Mouse (Mus musculus) forebrain, embryonic 10.5 days (tissue): Measurements from ENCODE around the gene Zic5. TPM values are rescaled to one million over a fixed set of nuclear protein-coding genes. Genes with fewer than 3 reads are reported as not detected.

ENCODE experiments used
- DNase-seq: peaks from one replicate; pipeline ENCODE4 v3.0.0-alpha.2; 2017; ENCODE audit warnings: low spot score; ENCODE audit errors: extremely low spot score
- H3K27ac ChIP-seq: fragments of 300-500 bp; sonication (generic); 2 replicates; pipeline ENCODE4 v1.5.1; 2016; ENCODE audit warnings: mild to moderate bottlenecking
- H3K27me3 ChIP-seq: fragments of 300-500 bp; sonication (generic); 2 replicates; pipeline ENCODE4 v1.6.1; 2016; ENCODE audit warnings: mild to moderate bottlenecking; ENCODE audit not compliant: poor library complexity, severe bottlenecking
- H3K36me3 ChIP-seq: fragments of 300-500 bp; sonication (generic); replicated peaks from 2 replicates; pipeline ENCODE4 v1.6.1; 2016; ENCODE audit warnings: mild to moderate bottlenecking, moderate library complexity
- H3K4me1 ChIP-seq: fragments of 300-500 bp; sonication (generic); 2 replicates; pipeline ENCODE4 v1.6.1; 2016
- H3K4me3 ChIP-seq: fragments of 300-500 bp; sonication (generic); 2 replicates; pipeline ENCODE4 v1.5.1; 2016; ENCODE audit warnings: mild to moderate bottlenecking, moderate library complexity
- H3K9me3 ChIP-seq: fragments of 300-500 bp; sonication (generic); 2 replicates; pipeline ENCODE4 v1.6.1; 2016; ENCODE audit warnings: mild to moderate bottlenecking, moderate library complexity
- WGBS: fragments of 180-500 bp; shearing (Covaris S2); methylation state at CpG from one replicate; pipeline ENCODE4 v1.1.7; 2016; 5-methylcytosine and 5-hydroxymethylcytosine counted together
- polyA plus RNA-seq: library from polyadenylated mRNA; unstranded; fragments of >200 nt; fragmentation: Nextera tagmentation; extraction: Ambion mirVana; gene quantifications from 2 replicates; pipeline ENCODE4 v1.2.1, GENCODE M21; 2016

Gene Zic5
- polyA plus RNA-seq, 1 experiment from 2014 or later: 21.5 TPM

- Histone ChIP-seq H3K9me3 (no peaks in the 10 kb centered on the region), H3K4me1 (peaks cover 81% of the 10 kb centered on the region), H3K27me3 (peaks cover 86% of the 10 kb centered on the region), H3K4me3 (peak overlapping the region; percentile 86), H3K36me3 (peaks cover 38% of the 10 kb centered on the region), H3K27ac (peak overlapping the region; percentile 99)
- peak; percentile 48 for DNase-seq
- under 1% methylated on average over 20 of the region's 20 CpGs for WGBS
These were observed 11.8 kb upstream of the Zic5 start for GRCm38 (mm10) chr14:122477261-122477671.

DNA sequence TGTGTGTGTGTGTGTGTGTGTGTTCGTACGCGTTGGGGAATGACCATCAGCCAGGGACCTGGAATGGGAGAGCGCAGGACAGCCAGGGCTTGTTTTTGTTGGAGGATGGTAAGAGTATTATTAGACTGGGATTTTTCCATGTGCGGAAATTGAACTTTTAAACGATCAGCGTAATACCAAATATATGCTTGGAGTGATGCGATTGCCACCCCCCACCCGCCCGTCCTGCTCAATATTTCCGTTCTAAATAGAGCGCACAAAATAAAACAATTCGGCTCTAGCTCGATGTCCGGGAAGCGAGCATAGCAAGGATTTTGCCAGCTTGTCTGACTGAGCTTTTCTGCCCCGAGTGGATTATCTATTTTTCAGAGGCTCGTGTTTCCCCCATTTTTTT, 11.3 kb upstream of the Zic5 start:
- DNase-seq: no peak
- Histone ChIP-seq H3K27me3 (peaks cover 86% of the 10 kb centered on the region), H3K9me3 (no peaks in the 10 kb centered on the region), H3K36me3 (peaks cover 38% of the 10 kb centered on the region), H3K27ac (peak overlapping the region; percentile 99), H3K4me1 (peaks cover 80% of the 10 kb centered on the region), H3K4me3 (peak overlapping the region; percentile 86)
- WGBS: under 1% methylated on average over 18 of the region's 18 CpGs

DNA sequence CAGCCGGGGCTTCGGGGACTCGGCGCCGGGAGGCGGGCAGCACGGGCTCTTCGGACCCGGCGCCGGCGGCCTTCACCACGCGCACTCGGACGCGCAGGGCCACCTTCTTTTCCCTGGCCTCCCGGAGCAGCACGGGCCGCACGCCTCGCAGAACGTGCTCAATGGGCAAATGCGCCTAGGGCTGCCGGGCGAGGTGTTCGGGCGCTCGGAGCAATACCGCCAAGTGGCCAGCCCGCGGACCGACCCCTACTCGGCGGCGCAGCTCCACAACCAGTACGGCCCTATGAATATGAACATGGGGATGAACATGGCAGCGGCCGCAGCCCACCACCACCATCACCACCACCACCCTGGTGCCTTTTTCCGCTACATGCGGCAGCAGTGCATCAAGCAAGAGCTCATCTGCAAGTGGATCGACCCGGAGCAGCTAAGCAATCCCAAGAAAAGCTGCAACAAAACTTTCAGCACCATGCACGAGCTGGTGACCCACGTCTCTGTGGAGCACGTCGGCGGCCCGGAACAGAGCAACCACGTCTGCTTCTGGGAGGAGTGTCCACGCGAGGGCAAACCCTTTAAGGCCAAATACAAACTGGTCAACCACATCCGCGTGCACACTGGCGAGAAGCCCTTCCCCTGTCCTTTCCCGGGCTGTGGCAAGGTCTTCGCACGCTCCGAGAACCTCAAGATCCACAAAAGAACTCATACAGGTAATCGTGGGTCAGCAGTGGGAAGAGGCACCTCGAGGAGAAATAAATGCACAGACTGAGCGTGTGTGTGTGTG, 10.8 kb upstream of the Zic5 start:
- Histone ChIP-seq H3K27ac (peak overlapping the region; percentile 99), H3K27me3 (peaks cover 86% of the 10 kb centered on the region), H3K4me3 (peak overlapping the region; percentile 86), H3K36me3 (peaks cover 38% of the 10 kb centered on the region), H3K4me1 (peaks cover 80% of the 10 kb centered on the region), H3K9me3 (no peaks in the 10 kb centered on the region)
- DNase-seq: peak; percentile 63
- under 1% methylated on average over 62 of the region's 62 CpGs for WGBS

DNA sequence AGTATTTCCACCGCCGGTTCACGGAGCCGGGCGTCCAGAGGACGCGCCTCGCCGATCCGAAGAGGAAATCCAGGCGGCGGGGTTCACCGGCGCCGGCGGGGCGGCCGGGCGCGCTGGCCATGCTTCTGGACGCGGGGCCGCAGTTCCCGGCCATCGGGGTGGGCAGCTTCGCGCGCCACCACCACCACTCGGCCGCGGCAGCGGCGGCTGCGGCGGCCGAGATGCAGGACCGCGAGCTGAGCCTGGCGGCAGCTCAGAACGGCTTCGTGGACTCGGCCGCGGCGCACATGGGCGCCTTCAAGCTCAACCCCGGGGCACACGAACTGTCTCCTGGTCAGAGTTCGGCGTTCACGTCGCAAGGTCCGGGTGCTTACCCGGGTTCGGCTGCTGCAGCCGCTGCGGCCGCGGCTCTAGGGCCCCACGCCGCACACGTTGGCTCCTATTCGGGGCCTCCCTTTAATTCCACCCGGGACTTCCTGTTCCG, 10.1 kb upstream of the Zic5 start:
- peaks cover 86% of the 10 kb centered on the region for H3K27me3 ChIP-seq
- no peaks in the 10 kb centered on the region for H3K9me3 ChIP-seq
- peak overlapping the region; percentile 99 for H3K27ac ChIP-seq
- DNase-seq: peak; percentile 60
- peak overlapping the region; percentile 86 for H3K4me3 ChIP-seq
- H3K36me3 ChIP-seq: peaks cover 38% of the 10 kb centered on the region
- peaks cover 80% of the 10 kb centered on the region for H3K4me1 ChIP-seq
- under 1% methylated on average over 65 of the region's 65 CpGs for WGBS

DNA sequence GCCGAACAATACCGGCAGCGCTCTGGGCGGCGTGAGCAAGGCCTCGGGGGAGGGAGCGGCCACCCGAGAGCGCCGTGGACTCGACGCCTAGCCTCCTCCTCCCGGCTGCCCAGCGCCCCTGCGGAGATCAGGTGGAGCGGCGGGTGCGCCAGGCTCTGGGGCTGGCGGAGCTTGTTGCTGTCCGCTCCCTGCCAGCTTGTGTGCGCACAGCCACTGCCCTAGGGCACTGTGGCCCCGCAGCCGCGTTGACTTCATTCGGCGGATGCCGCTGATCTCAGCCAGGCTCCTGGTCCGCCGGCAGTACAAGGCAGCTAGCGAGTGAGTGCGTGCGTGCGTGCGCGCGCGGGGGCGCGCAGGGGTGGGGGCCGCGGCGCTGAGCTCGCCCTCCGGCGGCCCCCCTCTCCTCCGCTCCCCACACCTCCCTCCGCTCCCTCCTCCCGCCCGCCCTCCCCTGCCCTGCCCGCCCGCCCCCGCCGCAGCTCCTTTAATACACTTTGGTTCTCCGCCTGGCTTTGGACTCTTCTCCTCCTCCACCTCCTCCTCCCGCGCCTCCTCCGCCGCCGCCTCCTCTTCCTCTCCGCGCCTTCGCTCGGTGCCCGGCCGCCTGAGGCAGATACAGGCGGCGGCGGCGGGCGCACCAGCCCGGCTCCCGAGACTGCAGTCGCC, 9.5 kb upstream of the Zic5 start, which contains the start of gene Zic2:
TSS of gene Zic2 (plus strand) at position 545 of the 666 bp plus-strand sequence.
- peaks cover 38% of the 10 kb centered on the region for H3K36me3 ChIP-seq
- no peaks in the 10 kb centered on the region for H3K9me3 ChIP-seq
- under 1% methylated on average over 59 of the region's 73 CpGs for WGBS
- H3K27me3 ChIP-seq: peaks cover 86% of the 10 kb centered on the region
- peak within 1 kb of the TSS; percentile 99 for H3K27ac ChIP-seq
- H3K4me3 ChIP-seq: peak within 1 kb of the TSS; percentile 86
- peaks cover 76% of the 10 kb centered on the region for H3K4me1 ChIP-seq
- DNase-seq: peak; percentile 86

DNA sequence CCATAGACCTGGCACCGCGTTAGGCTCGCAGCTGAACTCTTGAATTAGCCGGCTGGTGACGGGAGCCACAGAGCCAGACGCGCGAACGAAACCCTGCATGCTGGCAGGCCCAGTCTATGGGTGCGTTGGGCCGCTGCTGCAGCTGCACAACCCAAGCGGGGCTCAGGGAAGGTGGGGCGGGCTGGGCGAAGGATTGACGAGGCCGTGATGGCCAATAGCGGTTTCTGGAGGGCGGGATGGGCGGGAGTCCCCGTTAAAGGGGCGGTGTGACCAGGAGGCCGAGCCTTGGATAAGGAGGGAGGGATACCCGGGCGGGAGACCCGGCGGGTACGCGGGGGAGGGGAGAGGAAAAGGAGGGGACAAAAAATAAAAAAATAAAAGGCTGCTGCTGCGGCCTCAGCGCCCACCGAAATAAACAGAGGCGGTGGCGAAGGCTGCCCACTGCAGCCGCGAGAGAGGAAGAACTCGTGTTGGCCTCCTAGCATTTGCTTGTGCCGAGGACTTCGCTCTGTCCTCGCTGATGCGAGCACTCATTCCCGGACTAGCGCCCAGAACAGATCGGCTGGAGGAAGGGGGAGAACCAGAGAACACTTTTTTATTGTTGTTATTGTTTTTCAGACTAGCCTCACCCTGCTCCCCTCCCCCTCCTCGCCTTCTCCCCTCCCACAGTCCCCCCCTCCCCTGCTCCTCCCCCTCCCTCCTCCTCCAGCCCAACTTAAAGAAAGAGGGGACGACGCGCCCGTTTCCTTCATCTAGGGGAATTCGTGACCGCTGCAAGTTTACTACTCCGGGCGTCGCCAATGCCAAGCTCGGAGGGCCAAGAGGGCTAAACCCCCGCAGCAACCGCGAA, 8.8 kb upstream of the Zic5 start:
- no peaks in the 10 kb centered on the region for H3K9me3 ChIP-seq
- H3K4me1 ChIP-seq: peaks cover 80% of the 10 kb centered on the region
- H3K36me3 ChIP-seq: peaks cover 34% of the 10 kb centered on the region
- H3K4me3 ChIP-seq: peak overlapping the region; percentile 86
- DNase-seq: peak; percentile 94
- H3K27ac ChIP-seq: peak overlapping the region; percentile 99
- WGBS: under 1% methylated on average over 57 of the region's 57 CpGs
- H3K27me3 ChIP-seq: peaks cover 94% of the 10 kb centered on the region

DNA sequence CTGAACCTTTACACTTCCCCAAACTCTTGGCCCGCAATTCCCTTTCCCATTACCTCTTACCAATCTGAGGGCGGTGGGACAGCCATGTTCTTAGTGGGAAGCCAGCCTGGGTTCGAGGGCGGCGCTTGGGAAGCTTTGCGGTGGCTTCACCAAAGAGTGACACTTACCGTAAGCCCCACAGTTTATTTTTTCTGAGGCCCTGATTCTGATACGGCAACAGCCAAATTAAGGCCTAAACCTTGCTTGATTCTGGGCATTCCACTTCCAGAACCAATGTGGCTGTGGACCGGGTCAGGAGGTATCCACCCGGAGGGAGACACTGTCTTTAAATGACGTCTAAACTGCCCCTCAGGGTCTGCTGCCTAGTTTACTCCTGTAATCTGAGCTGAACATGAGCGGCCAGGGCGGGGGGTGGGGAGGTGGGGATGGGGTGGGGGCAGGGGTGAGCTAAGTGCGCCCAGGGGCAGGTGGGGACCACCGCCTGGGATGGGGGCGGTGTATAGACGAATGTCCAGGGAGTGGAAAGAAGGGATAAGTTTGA, 7.8 kb upstream of the Zic5 start:
- peak overlapping the region; percentile 86 for H3K4me3 ChIP-seq
- peaks cover 25% of the 10 kb centered on the region for H3K36me3 ChIP-seq
- H3K27me3 ChIP-seq: peaks cover 96% of the 10 kb centered on the region
- H3K4me1 ChIP-seq: peaks cover 81% of the 10 kb centered on the region
- DNase-seq: no peak
- under 1% methylated on average over 17 of the region's 17 CpGs for WGBS
- H3K27ac ChIP-seq: peak overlapping the region; percentile 99
- no peaks in the 10 kb centered on the region for H3K9me3 ChIP-seq

DNA sequence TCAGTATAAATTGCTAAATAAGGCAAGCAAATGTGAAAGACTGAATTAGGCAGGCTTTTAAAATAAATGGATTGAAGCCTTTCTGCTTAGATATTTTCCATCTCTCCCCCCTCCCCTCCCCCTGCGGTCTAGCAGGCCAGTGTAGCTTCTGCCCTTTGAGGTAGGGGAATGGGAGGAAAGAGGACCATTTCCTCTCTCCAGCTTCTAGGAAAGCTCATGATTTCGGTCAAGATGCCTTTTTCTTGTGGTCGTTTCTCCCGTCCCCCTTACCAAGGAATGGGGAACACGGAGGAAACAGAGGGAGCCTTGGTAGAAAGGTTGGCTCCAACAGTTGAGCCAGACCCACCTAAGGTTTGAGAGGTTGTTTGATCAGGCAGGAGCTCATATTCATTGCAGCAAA, 7.2 kb upstream of the Zic5 start:
- Histone ChIP-seq H3K4me3 (peak overlapping the region; percentile 86), H3K36me3 (peaks cover 19% of the 10 kb centered on the region), H3K27ac (peak overlapping the region; percentile 99), H3K4me1 (peaks cover 84% of the 10 kb centered on the region), H3K27me3 (peaks cover 97% of the 10 kb centered on the region), H3K9me3 (no peaks in the 10 kb centered on the region)
- DNase-seq: peak; percentile 30
- WGBS: 0% methylated on average over 5 of the region's 5 CpGs

DNA sequence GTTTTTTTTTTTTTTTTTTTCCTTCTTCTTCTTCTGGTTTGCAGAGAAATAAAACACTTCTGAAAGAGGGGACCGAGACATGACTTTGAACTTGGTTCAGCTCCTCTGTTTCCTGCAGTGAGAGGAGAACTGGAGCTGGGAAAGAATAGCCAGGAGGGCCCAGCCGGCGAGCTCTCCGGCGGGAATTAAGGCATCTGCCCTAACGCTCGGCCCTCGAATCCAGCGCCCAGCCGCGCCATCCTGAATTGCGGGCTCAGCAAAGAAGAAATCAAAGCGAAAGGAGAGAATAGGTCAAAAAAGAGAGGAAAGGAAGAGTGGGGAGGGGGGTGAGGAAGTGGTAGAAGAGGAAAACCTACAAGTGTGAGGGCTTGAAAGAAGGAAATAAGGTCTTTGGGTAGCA, 6.7 kb upstream of the Zic5 start:
- peak overlapping the region; percentile 86 for H3K4me3 ChIP-seq
- H3K4me1 ChIP-seq: peaks cover 89% of the 10 kb centered on the region
- DNase-seq: peak; percentile 55
- H3K27ac ChIP-seq: peak overlapping the region; percentile 99
- WGBS: 0% methylated on average over 13 of the region's 13 CpGs
- H3K36me3 ChIP-seq: peaks cover 14% of the 10 kb centered on the region
- peaks cover 97% of the 10 kb centered on the region for H3K27me3 ChIP-seq
- H3K9me3 ChIP-seq: no peaks in the 10 kb centered on the region

DNA sequence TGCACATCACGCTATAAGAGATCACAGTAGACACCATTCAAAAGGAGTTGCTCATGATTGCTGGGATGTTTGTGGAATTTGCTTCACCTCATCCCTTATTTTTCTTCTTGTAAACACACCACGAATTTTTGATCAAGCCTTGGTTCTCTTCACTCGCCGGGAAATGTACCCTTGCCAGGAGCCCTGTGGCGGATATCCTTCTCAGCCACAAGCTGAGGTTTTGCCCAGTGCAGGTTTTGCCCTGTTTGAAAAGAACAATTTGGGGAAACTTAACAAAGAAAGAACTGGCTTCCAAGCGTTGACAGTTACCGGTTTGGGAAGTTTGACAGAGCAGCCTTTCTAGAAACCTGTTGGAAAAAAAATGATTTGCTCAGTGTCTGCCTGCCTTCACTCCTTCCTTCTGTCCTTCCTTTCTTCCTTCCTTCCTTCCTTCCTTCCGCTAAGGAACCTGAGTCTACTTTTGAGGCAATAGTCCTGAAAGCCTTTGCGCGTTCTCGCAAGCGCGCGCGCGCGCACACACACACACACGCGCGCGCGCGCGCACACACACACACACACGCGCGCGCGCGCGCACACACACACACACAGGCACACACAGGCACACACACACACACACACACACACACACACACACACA, 6.1 kb upstream of the Zic5 start:
- peak overlapping the region; percentile 99 for H3K27ac ChIP-seq
- peak overlapping the region; percentile 86 for H3K4me3 ChIP-seq
- peaks cover 99% of the 10 kb centered on the region for H3K27me3 ChIP-seq
- peaks cover 94% of the 10 kb centered on the region for H3K4me1 ChIP-seq
- WGBS: 10% methylated on average over 26 of the region's 31 CpGs
- peaks cover 9% of the 10 kb centered on the region for H3K36me3 ChIP-seq
- peak; percentile 33 for DNase-seq
- no peaks in the 10 kb centered on the region for H3K9me3 ChIP-seq

DNA sequence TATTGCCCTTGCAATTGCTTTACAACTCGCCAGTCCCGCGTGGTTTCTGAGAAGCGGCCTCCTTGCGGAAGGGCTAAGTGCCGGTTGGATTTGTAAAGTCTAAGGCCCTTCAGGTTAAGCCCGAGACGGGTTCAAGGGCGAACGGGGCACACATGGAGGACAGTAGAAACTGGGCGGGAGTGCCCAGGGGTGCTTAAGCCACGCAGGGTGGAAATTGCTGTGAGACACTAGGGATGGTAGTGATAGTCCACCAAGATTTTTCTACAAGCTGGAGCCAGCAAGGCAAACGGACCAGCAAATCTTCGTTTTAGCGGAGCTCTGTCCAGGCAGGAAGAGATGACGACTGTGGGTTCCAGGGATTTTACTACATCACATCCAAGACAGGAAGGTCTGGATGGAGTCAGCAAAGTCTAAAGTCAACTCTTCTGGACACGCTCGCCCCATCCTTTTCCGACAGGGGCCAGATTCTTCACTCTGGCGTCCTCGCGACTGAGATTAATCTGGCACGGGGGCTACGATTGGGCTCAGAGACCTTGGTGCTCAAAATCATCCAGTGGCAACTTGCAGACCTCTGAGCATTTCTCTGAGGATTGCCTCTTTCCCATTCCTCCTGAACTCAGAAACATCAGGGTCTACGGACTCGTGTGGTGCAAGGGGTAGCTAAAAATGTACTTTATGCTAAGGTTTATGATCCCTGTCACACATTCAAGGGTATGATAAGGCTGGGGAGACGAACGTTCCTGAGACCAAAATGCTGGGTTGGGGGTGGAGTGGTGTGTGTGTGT, 3.7 kb upstream of the Zic5 start:
- Histone ChIP-seq H3K9me3 (no peaks in the 10 kb centered on the region), H3K4me3 (peak overlapping the region; percentile 46), H3K27me3 (peaks cover 100% of the 10 kb centered on the region), H3K36me3 (no peaks in the 10 kb centered on the region), H3K27ac (peak overlapping the region; percentile 88), H3K4me1 (peaks cover 94% of the 10 kb centered on the region)
- 2% methylated on average over 28 of the region's 28 CpGs for WGBS
- peak; percentile 71 for DNase-seq
